Mouse (Mus musculus) neural tube, embryonic 12.5 days (tissue): ENCODE results near the gene Ap2b1. TPM values are rescaled to one million over a fixed set of nuclear protein-coding genes. Genes with fewer than 3 reads are reported as not detected.
"Not testable (repeated sequence)": the region's sequence is repeated elsewhere in the genome, so short reads cannot be mapped to it uniquely, and the experiment has no call there.

Experiments
- ATAC-seq: fragments of 200-750 bp; cut with Nextera tagmentation; 2 replicates; pipeline ENCODE4 v1.8.0; 2017; ENCODE audit warnings: low read depth, mild to moderate bottlenecking, moderate TSS enrichment, moderate library complexity; ENCODE audit not compliant: low FRiP score
- H3K27ac ChIP-seq: fragments of 300-500 bp; sonication (generic); 2 replicates; pipeline ENCODE4 v1.5.1; 2016
- H3K27me3 ChIP-seq: fragments of 300-500 bp; sonication (generic); replicated peaks from 2 replicates; pipeline ENCODE4 v1.6.1; 2016; ENCODE audit warnings: mild to moderate bottlenecking
- H3K36me3 ChIP-seq: fragments of 300-500 bp; sonication (generic); 2 replicates; pipeline ENCODE4 v1.6.1; 2016; ENCODE audit warnings: mild to moderate bottlenecking
- H3K4me1 ChIP-seq: fragments of 300-500 bp; sonication (generic); 2 replicates; pipeline ENCODE4 v1.6.1; 2016
- H3K4me2 ChIP-seq: fragments of 300-500 bp; sonication (generic); replicated peaks from 2 replicates; pipeline ENCODE4 v1.6.1; 2016; ENCODE audit warnings: mild to moderate bottlenecking
- H3K4me3 ChIP-seq: fragments of 300-500 bp; sonication (generic); 2 replicates; pipeline ENCODE4 v1.5.1; 2016
- H3K9ac ChIP-seq: fragments of 300-500 bp; sonication (generic); 2 replicates; pipeline ENCODE4 v1.6.1; 2016; ENCODE audit warnings: mild to moderate bottlenecking
- H3K9me3 ChIP-seq: fragments of 300-500 bp; sonication (generic); 2 replicates; pipeline ENCODE4 v1.6.1; 2016; ENCODE audit warnings: mild to moderate bottlenecking
- WGBS: fragments of 180-500 bp; shearing (Covaris S2); methylation state at CpG from one replicate; pipeline ENCODE4 v1.1.7; 2016; 5-methylcytosine and 5-hydroxymethylcytosine counted together
- polyA plus RNA-seq: library from polyadenylated mRNA; unstranded; fragments of >200 nt; fragmentation: Nextera tagmentation; extraction: Ambion mirVana; gene quantifications from 2 replicates; pipeline ENCODE4 v1.2.1, GENCODE M21; 2016

Gene Ap2b1
- 108 and 118 TPM in 2 replicates for polyA plus RNA-seq

DNA sequence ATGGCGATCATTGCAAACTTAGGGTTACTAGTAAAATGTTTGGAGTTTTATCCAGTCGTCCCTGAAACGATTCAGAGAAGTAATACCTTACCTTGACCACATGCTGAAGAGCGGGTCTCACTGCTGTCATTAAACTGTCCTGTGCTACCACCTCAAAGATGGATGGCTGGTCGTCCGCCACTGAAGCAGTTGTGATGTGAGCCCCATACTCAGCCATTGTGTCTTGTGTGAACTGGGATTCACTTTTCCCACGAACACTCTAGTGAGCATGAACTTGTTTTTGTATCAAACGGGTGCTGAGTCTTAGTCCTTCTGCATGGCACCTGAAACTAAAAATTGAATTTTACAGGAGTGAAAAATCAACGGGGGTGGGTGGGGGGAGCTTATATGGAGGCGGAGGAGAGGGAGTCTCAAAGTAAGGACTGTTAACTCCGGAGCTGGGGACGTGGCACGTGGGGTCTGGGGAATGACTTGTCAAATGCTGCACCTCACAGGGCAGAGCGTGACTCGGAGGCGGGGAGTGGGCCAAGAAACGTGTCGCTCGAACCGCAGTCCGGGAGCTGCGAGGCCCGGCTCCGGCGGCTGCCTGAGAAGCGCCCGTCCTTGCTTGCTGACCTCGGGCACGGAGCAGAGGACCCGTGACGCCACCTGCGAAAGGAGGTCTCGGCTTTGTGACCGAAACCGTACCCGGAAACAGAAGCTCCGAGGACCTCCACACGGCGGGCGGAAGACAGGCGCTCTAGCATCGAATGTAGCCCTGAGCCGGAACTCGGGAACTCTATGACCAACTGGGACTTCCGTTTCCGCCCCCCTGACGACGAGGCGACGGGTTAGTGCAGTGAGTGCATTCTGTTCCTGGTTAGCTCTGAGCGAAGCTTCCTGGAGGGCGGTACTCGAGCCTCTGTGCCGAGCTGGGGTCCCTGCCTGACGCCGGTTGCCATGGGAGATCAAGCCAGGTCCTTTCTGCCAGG lies at the start of gene Ap2b1:
Gene Ap2b1 (plus strand): TSS at position 800 of the 971 bp plus-strand sequence.
- H3K36me3 ChIP-seq: peaks cover 13% of the 10 kb centered on the region
- H3K4me2 ChIP-seq: peak within 1 kb of the TSS; percentile 83
- H3K27me3 ChIP-seq: no peaks in the 10 kb centered on the region
- H3K4me1 ChIP-seq: peaks cover 24% of the 10 kb centered on the region
- H3K4me3 ChIP-seq: peak within 1 kb of the TSS; percentile 76
- peak; percentile 89 for ATAC-seq
- 2% methylated on average over 56 of the region's 56 CpGs for WGBS
- peak within 1 kb of the TSS; percentile 79 for H3K9ac ChIP-seq
- H3K27ac ChIP-seq: peak within 1 kb of the TSS; percentile 59
- H3K9me3 ChIP-seq: no peaks in the 10 kb centered on the region

- not testable (repeated sequence) for H3K4me1 ChIP-seq, H3K9me3 ChIP-seq, H3K36me3 ChIP-seq, H3K27ac ChIP-seq, H3K4me2 ChIP-seq, H3K9ac ChIP-seq, H3K27me3 ChIP-seq, H3K4me3 ChIP-seq, ATAC-seq
- WGBS: 69% methylated on average over 5 of the region's 5 CpGs
Observed at GRCm38 (mm10) chr11:83257211-83257610, 41.6 kb upstream of the Ap2b1 start.

DNA sequence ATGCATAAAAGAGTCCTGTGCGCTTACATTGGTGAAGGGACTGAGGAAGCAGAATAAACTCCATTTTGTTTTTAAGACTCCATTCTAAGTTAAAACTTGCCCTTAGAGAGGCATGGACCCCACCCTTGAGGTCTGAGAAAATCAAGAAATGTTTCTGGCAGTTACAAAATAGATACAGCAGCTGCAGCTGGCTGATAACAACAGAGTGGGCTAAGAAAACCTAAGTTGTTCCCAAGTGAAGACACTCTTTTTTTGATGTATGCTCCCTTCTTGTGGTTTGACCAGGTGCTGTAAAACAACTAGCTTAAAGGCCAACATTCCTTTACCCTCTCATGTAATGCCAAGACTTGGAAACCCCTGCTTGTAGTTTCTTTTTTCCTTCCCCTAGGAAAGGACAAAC lies 36.2 kb upstream of the Ap2b1 start:
- Histone ChIP-seq H3K36me3 (no peaks in the 10 kb centered on the region), H3K9ac (no peak overlapping the region), H3K4me2 (no peak overlapping the region), H3K4me1 (no peaks in the 10 kb centered on the region), H3K27ac (no peak overlapping the region), H3K4me3 (no peak overlapping the region), H3K9me3 (no peaks in the 10 kb centered on the region), H3K27me3 (no peaks in the 10 kb centered on the region)
- 91% methylated on average over 1 of the region's 1 CpGs for WGBS
- no peak for ATAC-seq

DNA sequence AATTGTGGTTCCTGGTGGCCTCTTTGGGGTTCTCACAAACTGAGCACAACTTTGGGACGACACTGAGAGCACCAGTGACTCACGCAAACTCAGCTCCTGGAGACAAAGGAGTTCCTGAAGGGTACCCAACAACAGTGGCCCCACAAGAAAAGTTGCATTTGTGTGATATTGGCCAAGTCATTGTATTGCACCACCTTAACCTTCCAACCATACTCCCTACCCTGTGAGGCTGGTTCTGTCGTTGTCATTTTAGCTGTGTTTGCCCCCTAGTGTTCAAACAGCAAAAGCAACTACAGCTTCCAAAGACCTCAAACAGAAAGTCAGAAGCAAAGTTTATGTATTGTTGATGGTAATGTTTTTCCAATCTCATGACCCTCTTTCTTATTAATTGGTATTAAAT lies 35.7 kb upstream of the Ap2b1 start:
- Histone ChIP-seq H3K9me3 (no peaks in the 10 kb centered on the region), H3K36me3 (no peaks in the 10 kb centered on the region), H3K4me2 (no peak overlapping the region), H3K27me3 (no peaks in the 10 kb centered on the region), H3K4me1 (no peaks in the 10 kb centered on the region), H3K9ac (no peak overlapping the region), H3K27ac (no peak overlapping the region), H3K4me3 (no peak overlapping the region)
- no peak for ATAC-seq
- WGBS: 57% methylated on average over 3 of the region's 3 CpGs

- no peaks in the 10 kb centered on the region for H3K36me3 ChIP-seq
- peak overlapping the region; percentile 58 for H3K4me2 ChIP-seq
- WGBS: 0% methylated on average over 6 of the region's 6 CpGs
- peak; percentile 62 for ATAC-seq
- H3K27ac ChIP-seq: peak overlapping the region; percentile 60; the same call in 1 of the 2 replicates
- H3K27me3 ChIP-seq: no peaks in the 10 kb centered on the region
- peak overlapping the region; percentile 56 for H3K9ac ChIP-seq
- H3K4me1 ChIP-seq: no peaks in the 10 kb centered on the region
- H3K9me3 ChIP-seq: no peaks in the 10 kb centered on the region
- peak overlapping the region; percentile 46 for H3K4me3 ChIP-seq
Observed at GRCm38 (mm10) chr11:83270842-83271150, 28.0 kb upstream of the Ap2b1 start.

DNA sequence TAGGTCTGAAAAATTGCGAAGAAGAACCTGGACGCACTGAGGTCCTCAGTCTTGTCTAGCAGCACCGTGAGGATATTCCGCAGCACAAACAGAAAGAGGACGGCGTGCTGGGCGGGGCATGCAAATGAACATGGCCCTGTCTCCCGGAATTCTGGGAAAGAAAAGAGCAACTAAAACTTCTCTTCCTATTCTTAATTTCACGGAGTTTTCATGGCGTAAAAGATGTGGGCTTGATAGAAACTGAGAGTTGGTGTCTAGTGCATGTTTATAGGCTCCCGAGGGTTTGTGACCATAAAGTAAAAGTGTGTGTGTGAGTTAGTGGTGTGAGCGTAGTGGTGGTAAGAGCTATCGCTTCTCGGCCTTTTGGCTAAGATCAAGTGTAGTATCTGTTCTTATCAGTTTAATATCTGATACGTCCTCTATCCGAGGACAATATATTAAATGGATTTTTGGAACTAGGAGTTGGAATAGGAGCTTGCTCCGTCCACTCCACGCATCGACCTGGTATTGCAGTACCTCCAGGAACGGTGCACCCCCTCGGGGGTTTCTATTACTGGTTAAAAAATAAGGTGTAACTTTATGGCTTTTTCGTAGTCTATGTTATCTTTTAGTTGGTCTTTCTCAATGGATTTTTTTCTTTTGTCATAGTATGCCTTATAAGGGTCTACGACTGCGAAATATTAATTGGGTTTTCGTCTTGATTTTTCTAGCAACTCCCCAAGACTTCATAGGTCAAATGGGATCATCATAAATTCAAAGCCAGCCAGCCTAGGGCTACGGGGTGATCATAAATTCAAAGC lies 27.5 kb upstream of the Ap2b1 start:
- peak overlapping the region; percentile 58 for H3K4me2 ChIP-seq
- no peaks in the 10 kb centered on the region for H3K36me3 ChIP-seq
- H3K27me3 ChIP-seq: no peaks in the 10 kb centered on the region
- under 1% methylated on average over 26 of the region's 26 CpGs for WGBS
- H3K4me1 ChIP-seq: no peaks in the 10 kb centered on the region
- peak overlapping the region; percentile 56 for H3K9ac ChIP-seq
- peak overlapping the region; percentile 46 for H3K4me3 ChIP-seq
- ATAC-seq: peak; percentile 88
- no peaks in the 10 kb centered on the region for H3K9me3 ChIP-seq
- peak overlapping the region; percentile 60; the same call in 1 of the 2 replicates for H3K27ac ChIP-seq

DNA sequence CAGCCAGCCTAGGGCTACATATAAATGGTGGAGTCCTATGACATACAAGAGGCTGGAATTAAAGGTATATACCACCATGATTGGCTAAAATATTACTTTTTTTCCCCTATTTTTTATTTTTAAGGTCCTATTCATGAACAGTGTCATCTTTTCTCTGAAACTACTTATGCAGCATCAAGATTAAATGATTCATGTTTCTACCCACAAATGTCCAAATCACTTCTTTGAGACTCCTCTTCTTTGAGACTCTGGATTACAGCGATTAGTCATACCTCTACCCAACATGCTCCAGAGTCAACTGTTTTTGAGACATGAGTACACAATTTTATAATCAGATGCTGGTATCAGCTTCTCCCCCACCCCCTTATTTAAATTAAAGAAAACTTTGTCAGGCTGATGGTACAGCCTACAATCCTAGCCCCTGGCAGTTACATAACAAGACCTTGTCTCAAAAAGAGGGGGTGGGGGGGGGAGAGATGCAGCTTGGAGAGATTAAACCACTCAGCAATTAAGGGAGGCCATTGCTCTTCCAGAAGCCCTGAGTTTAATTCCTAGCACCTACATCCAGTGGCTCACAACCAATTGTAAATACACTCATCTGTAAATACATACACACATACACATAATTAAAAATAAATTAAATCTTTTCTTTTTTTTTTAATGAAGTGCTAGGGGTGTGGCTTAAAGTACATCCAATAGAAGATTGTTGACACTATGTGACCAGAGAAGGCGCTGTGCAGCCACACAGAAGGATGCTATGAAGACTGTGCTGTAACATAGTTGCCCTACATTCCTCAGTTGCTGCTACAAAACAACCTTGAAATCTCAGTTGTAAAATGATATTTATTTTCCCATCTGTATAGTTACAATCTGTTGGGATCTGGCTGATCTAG lies 26.6 kb upstream of the Ap2b1 start:
- no peak overlapping the region for H3K4me2 ChIP-seq
- WGBS: 22% methylated on average over 2 of the region's 2 CpGs

GRCm38 (mm10) chr11:83276251-83276650 lies 22.6 kb upstream of the Ap2b1 start:
- H3K4me1 ChIP-seq: peaks cover 5% of the 10 kb centered on the region; the same call in 1 of the 2 replicates
- no peak overlapping the region for H3K4me2 ChIP-seq
- no peaks in the 10 kb centered on the region for H3K9me3 ChIP-seq
- no peak overlapping the region for H3K27ac ChIP-seq
- WGBS: 77% methylated on average over 7 of the region's 7 CpGs
- no peak for ATAC-seq
- H3K27me3 ChIP-seq: no peaks in the 10 kb centered on the region
- H3K9ac ChIP-seq: no peak overlapping the region
- H3K36me3 ChIP-seq: no peaks in the 10 kb centered on the region
- H3K4me3 ChIP-seq: no peak overlapping the region

More for the DNA sequence above, 26.6 kb upstream of the Ap2b1 start:
- no peaks in the 10 kb centered on the region for H3K4me1 ChIP-seq
- H3K9me3 ChIP-seq: no peaks in the 10 kb centered on the region
- no peaks in the 10 kb centered on the region for H3K36me3 ChIP-seq
- H3K27me3 ChIP-seq: no peaks in the 10 kb centered on the region
- ATAC-seq: no peak
- no peak overlapping the region for H3K4me3 ChIP-seq
- H3K27ac ChIP-seq: no peak overlapping the region
- no peak overlapping the region for H3K9ac ChIP-seq

DNA sequence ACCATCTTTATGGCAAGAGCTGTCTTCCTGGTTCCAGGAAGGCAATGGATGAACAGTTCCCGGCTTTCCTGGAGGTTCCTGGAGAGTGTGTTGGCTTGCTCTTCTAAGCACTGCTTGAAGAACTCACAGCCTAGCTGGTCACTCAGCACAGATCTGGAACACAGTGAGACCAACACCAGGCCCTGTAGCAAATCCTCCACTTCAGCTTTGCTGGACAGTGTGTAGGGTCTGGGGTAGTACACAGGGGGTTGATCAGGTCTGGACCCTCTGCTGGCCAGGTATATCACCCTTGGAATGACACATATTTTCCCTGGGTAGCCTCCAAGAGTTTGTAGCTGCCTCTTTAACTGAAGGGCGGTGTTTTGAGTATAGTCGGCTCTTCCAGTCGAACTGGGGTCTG lies 19.8 kb upstream of the Ap2b1 start:
- WGBS: 85% methylated on average over 4 of the region's 4 CpGs
- Histone ChIP-seq H3K9ac (no peak overlapping the region), H3K4me3 (no peak overlapping the region), H3K27me3 (no peaks in the 10 kb centered on the region), H3K9me3 (no peaks in the 10 kb centered on the region), H3K4me1 (peaks cover 5% of the 10 kb centered on the region; the same call in 1 of the 2 replicates), H3K36me3 (no peaks in the 10 kb centered on the region), H3K27ac (no peak overlapping the region), H3K4me2 (no peak overlapping the region)
- ATAC-seq: no peak

GRCm38 (mm10) chr11:83279691-83280090 lies 19.1 kb upstream of the Ap2b1 start:
- ATAC-seq: no peak

DNA sequence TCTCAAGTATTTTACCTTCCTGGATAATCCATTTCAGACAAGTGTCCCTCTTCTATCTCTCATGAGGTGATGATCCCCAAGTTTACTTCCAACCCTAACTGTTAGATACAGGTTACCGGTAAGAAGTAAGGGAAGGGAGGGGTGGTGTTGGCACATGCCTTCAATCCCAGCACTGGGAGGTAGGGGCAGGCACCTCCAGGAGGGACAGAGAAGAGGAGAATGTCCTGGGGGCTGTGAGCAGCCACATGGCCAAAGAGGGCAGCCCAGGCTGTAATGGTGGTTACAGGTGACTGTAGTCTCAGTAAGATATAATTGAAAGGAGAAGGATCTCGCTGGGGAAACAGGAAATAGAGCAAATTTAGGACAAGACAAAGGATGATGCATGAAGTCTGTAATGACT lies 16.7 kb upstream of the Ap2b1 start:
- Histone ChIP-seq H3K4me2 (no peak overlapping the region), H3K27ac (no peak overlapping the region), H3K9me3 (no peaks in the 10 kb centered on the region), H3K4me3 (no peak overlapping the region), H3K27me3 (no peaks in the 10 kb centered on the region), H3K9ac (no peak overlapping the region), H3K36me3 (no peaks in the 10 kb centered on the region), H3K4me1 (peaks cover 5% of the 10 kb centered on the region; the same call in 1 of the 2 replicates)
- WGBS: 55% methylated on average over 2 of the region's 2 CpGs
- ATAC-seq: no peak

More at GRCm38 (mm10) chr11:83279691-83280090, 19.1 kb upstream of the Ap2b1 start:
- H3K4me2 ChIP-seq: no peak overlapping the region
- H3K27me3 ChIP-seq: no peaks in the 10 kb centered on the region
- no peak overlapping the region for H3K27ac ChIP-seq
- WGBS: 83% methylated on average over 6 of the region's 6 CpGs
- peaks cover 5% of the 10 kb centered on the region; the same call in 1 of the 2 replicates for H3K4me1 ChIP-seq
- H3K9me3 ChIP-seq: no peaks in the 10 kb centered on the region
- H3K9ac ChIP-seq: no peak overlapping the region
- no peak overlapping the region for H3K4me3 ChIP-seq
- no peaks in the 10 kb centered on the region for H3K36me3 ChIP-seq
